Mouse (Mus musculus) embryonic fibroblast, embryonic 13.5 days (primary cell): ENCODE measurements around the gene Glis1.

ENCODE experiments used
- CTCF ChIP-seq: IDR thresholded peaks from 2 replicates; pipeline ENCODE4 v1.5.1; 2011; ENCODE audit warnings: mild to moderate bottlenecking, control low read depth, low read length, moderate library complexity, borderline replicate concordance; ENCODE audit not compliant: insufficient read depth
- POLR2A ChIP-seq: IDR thresholded peaks from 2 replicates; pipeline ENCODE4 v1.6.1; 2011; ENCODE audit warnings: low read depth, mild to moderate bottlenecking, control low read depth, low read length, moderate library complexity

DNA sequence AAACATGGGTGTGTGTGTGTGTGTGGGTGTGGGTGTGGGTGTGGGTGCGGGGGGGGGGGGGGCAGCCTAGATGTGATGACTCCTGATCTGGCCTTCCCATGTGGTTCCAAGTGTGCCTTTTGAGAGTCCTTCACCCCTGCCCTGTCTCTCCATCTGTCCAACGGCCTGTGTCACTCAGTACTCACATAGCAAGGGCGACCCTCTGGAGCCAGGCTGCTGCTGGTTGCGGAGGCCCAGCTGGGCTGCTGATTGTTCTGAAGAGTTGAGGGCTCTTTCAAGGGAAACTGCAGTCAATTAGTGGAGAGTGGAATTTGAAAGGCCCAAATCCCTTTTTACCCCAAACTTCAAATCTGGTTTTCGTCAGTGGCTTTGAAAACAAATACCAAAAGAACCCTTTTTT is 86.4 kb downstream of the Glis1 start:
- no peak for TF ChIP-seq POLR2A
- TF ChIP-seq CTCF: no peak
